Mouse (Mus musculus): ENCODE measurements around the gene Prkar2b.

The Prkar2b gene

DNA sequence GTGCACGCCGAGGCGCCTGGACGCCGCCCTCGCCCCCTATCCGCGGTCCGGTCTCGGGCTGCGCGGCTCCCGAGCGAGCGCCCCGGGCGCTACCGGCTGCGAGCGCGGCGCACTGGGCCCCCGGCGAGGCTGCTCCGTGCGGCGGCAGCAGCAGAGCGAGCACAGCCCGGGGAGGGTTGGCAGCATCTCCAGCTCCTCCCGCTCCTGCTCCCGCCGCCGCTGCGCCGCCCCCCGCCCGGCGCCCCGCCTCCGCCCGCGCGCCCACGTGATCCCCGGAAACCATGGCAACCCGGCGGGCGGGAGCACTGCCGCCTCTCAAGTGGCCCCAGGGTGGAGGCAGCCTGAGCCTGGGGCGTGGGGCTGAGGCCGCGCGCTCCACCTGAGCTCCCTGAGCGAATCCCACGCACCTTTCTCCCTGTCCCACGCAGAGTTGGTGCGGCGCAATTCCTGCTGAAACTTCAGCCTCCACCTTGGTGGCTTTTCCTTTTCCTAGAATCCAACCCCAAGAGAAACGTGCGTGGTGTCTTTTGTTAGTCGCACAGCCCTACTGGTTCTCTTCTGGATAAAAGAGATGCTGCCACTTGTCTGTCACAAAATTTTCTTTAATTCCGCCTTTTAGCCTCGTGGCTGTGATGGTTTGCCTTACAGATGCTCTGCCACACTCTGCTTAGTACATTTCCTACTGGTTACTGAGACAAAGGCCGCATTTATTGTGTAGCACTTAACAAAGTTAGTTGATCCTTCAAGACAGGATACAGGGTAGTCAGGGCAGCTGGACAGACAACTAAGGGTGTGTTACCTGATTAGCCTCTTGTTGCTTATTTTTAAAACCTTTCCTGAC lies at the start of gene Prkar2b:
Gene Prkar2b (minus strand): TSS at position 207 of the 841 bp plus-strand sequence.
- in situ Hi-C loops (cut with MboI, MseI): no loop called here

DNA sequence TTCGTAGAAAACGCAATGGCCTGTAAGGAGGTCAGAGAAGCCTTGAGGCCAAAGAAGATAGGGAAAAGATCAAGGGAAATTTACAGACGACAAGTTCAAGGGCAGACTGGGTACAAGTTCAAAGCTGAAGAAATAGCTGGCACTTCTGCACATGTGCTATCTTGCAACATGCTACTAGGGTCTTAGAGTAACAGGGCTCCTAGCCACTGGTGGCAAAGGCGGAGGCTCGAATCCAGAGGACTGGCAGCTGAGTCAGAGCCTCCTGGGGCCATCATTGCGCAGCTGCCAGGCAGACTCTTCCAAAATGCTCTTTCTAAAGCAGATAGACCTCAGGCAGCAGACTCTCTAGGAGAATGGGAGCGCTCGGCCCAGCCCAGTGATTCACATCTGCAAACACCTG lies 48.1 kb upstream of the Prkar2b start:
- in situ Hi-C loops (cut with MboI, MseI): no loop called here

GRCm38 (mm10) chr12:32104955-32105521 lies 43.9 kb upstream of the Prkar2b start:
- in situ Hi-C loops (cut with MboI, MseI): no loop called here

DNA sequence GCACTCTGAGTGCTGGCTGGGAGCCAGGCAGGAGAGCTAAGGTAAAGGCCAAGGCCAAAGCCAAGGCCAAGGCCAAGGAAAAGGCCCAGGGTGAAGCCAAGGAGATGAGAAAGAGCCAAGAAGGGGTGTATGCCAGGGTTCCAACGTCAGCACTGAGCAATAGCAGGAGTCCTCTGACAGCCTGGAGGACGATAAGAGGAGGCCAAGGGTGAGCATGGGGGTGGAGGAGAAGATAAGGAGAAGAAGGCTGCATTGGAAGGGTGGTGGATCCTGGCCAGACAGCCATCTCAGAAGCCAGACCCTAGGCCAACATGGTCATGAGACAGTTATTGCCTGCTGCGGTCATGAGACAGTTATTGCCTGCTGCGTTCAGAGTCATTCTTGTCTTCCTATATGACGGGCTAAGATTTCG lies 43.4 kb upstream of the Prkar2b start:
- in situ Hi-C loops (cut with MboI, MseI): no loop called here

- in situ Hi-C loops (cut with MboI, MseI): no loop called here
Measured at GRCm38 (mm10) chr12:32101306-32101705, 40.2 kb upstream of the Prkar2b start.

GRCm38 (mm10) chr12:32099686-32100206 lies 38.6 kb upstream of the Prkar2b start:
- in situ Hi-C loops (cut with MboI, MseI): loop anchor here in 1 of 2 experiments (25.0 kb wide), 1 partner anchor 1012 kb away; no protein-coding TSS in a partner anchor

DNA sequence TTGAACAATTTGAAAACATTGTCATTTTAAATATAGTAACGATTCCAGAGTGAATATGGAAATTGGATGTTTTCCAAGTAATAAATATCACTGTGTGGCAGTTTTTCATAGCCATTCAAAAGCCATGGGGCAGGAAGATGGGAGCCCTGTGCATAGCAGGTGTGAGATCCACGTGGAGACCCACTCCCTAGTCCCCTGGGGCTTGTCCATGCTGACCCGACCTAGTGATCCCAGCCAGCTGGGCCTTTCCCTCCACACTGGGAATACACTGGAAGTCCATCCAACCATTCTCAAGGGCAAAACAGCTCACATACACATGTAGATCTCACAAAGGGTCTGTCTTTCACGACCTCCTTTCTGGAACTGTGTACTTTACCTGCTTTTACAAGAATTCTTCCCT lies 37.5 kb upstream of the Prkar2b start:
- in situ Hi-C loops (cut with MboI, MseI): loop anchor here in 1 of 2 experiments (25.0 kb wide), 1 partner anchor 1011 kb away; no protein-coding TSS in a partner anchor

- in situ Hi-C loops (cut with MboI, MseI): loop anchor here in 1 of 2 experiments (25.0 kb wide), 1 partner anchor 1010 kb away; no protein-coding TSS in a partner anchor
Measured at GRCm38 (mm10) chr12:32097107-32097506, 36.0 kb upstream of the Prkar2b start.

DNA sequence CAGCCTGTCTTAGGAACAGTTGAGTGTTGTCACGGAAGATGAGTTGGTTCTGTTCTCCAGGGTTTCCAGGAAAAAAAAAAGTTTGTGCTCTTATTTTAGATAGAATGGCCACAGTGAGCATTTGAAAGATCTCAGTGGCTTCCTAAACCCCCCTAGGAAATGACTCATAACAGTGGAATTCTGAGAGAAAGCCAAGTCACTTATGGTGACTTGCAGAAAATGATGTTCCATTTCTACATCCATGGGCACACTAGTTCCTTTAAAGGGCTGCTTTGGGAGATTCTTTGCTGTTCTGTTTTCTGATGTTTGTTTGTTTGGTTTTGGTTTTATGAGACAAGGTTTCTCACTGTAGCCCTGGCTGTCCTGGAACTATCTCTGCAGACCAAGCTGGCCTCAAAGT lies 34.1 kb upstream of the Prkar2b start:
- in situ Hi-C loops (cut with MboI, MseI): loop anchor here in 1 of 2 experiments (25.0 kb wide), 1 partner anchor 1008 kb away; no protein-coding TSS in a partner anchor

DNA sequence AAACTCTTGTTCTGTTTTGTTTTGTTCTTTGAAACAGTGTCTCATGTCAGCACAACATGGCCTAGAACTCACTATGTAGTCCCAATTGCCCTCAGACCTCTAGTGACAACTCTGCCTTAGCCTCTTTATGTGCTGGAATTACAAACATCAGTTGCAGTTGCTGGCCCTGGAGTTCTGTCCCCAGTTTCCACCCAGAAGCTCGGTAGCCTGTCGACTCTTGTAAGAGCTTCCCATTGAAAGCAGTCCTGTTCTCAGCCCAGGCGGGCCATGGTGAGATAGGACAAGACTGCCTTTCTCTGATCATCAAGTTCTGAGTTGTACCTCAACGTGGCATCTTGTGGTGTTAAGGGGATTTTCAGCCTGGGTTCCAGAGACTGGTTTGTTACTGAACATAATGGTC lies 31.4 kb upstream of the Prkar2b start:
- in situ Hi-C loops (cut with MboI, MseI): loop anchor here in 1 of 2 experiments (25.0 kb wide), 1 partner anchor 1005 kb away; no protein-coding TSS in a partner anchor

DNA sequence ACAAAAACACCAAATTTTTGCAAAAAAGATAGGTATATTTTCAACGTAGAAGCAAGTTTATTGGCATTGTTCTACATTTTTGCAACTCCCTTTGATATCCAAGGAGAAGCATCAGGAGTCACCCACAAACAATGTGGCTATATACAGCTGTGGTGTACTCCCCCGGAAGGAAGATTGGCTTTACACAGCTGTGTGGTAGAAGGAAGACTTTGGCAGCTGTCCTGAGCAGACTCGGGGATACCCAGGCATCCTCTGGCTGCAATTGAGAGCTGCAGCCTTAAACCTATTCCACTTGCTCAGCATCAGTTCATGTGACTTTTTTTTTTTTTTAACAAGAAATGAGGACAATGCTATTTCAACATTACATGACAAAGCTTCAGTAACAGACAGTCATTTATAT lies 27.5 kb upstream of the Prkar2b start:
- in situ Hi-C loops (cut with MboI, MseI): loop anchor here in 1 of 2 experiments (10.0 to 25.0 kb wide), 2 partner anchors 884 to 1001 kb away; no protein-coding TSS in a partner anchor

DNA sequence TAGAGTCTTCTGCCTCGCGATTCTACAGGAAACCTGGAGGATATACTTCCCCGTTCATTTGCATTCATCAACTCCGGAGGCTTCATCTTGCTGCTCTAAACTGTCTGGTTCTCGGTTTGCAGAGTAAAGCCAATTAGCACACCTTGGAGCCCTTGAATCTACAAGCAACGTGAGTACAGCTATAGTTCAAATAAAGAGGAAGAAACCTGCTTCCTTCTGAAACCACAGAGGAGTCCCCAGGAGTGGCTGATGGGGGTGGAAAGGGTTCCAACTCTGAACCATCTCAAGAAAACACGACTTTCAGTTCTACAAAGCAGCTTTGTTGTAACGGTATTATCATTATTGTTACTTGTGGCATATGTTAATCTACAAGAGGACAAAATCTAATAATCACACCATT lies 26.2 kb upstream of the Prkar2b start:
- in situ Hi-C loops (cut with MboI, MseI): loop anchor here in 1 of 2 experiments (10.0 to 25.0 kb wide), 2 partner anchors 883 to 1000 kb away; no protein-coding TSS in a partner anchor

- in situ Hi-C loops (cut with MboI, MseI): loop anchor here in 1 of 2 experiments (10.0 to 25.0 kb wide), 2 partner anchors 882 to 1000 kb away; no protein-coding TSS in a partner anchor
Measured at GRCm38 (mm10) chr12:32086874-32087273, 25.8 kb upstream of the Prkar2b start.

DNA sequence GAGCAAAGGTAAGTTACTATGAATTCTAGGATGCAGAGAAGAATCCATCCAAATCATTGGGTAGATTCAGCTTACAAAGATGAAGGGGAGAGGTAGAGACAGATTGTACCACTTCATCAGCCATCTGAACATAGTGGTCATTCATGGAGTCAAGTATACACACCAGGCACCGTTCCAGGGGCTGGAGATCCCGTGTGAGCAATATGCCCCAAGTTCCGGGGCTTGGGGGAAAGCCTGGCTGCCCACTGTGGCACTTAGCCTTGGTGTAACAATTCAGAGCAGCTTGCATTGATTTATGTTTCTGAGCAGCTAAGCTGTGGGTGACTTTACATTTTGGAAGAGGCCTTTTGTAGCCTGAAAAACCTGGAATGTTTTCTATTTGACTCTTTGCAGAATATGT lies 24.8 kb upstream of the Prkar2b start:
- in situ Hi-C loops (cut with MboI, MseI): loop anchor here in 1 of 2 experiments (10.0 to 25.0 kb wide), 2 partner anchors 881 to 999 kb away; no protein-coding TSS in a partner anchor

- in situ Hi-C loops (cut with MboI, MseI): loop anchor here in 1 of 2 experiments (10.0 to 25.0 kb wide), 2 partner anchors 880 to 998 kb away; no protein-coding TSS in a partner anchor
Measured at GRCm38 (mm10) chr12:32085189-32085588, 24.1 kb upstream of the Prkar2b start.

- in situ Hi-C loops (cut with MboI, MseI): loop anchor here in 1 of 2 experiments (10.0 to 25.0 kb wide), 2 partner anchors 880 to 997 kb away; no protein-coding TSS in a partner anchor
Measured at GRCm38 (mm10) chr12:32084601-32085000, 23.5 kb upstream of the Prkar2b start.

GRCm38 (mm10) chr12:32080692-32081091 lies 19.6 kb upstream of the Prkar2b start:
- in situ Hi-C loops (cut with MboI, MseI): loop anchor here in 1 of 2 experiments (10.0 to 25.0 kb wide), 2 partner anchors 876 to 993 kb away; no protein-coding TSS in a partner anchor

GRCm38 (mm10) chr12:32077403-32077802 lies 16.3 kb upstream of the Prkar2b start:
- in situ Hi-C loops (cut with MboI, MseI): loop anchor here in 1 of 2 experiments (25.0 kb wide), 1 partner anchor 990 kb away; no protein-coding TSS in a partner anchor

DNA sequence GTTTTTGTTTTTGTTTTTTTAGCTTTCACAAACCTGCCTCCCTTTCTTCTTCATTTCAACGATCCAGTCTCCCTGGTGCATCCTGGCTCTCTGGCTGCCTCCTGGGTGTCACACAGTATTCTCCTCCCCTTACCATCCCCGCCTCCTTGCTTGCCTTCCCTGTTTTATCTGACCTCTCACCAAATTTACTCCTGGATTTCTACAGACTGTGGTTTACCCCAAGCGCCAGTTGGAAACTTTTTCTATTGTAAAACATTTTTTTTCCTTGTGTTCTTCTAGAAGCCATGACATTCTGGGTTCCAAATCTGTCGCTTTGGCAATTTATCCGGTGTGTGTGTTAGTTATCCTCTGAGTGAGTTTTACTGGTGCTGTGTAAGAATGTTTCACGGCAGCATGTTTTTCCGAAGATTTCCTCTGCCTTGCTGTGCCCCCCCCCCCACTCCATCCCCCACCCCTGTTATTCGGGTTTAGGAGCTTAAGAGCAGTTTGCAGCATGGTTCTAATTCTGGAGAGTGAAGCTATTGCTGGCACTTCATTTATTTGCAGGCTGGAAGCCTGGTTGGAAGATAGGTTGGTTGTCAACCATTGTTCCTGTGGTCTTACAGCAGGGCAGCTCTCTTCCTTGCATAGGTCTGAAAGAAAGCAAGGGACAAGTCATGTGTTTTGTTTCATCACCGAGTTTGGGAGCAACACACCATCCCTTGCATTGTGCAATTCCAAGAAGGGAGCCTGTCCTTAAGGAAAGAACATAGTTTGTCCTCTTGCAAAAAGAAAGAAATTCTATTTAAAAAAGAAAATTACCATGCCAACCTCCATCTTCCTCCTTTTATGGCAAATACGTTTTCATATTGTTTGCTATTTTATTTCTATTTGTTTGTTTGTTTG lies 15.0 kb upstream of the Prkar2b start:
- in situ Hi-C loops (cut with MboI, MseI): loop anchor here in 1 of 2 experiments (25.0 kb wide), 1 partner anchor 989 kb away; no protein-coding TSS in a partner anchor

DNA sequence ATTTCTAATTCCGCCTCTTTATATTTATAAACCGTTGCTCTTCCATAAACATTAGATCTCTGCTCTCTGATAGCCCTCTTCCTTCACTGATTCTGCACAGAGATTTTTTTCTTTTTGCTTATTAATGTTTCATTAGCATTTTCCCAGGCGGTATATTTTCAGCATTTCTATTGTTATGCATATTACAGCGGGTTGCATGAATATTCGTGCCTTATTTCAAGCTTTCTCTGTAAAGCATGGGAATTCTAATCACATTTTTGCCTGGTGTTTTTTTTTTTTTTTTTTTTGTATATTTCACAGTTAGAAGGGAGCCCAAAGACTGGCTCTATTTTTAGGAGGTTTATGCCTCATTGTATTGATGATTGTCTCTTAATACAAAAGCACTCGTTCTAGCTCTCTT lies 13.2 kb upstream of the Prkar2b start:
- in situ Hi-C loops (cut with MboI, MseI): no loop called here

Measured in T-helper 17 cell (primary cell).